Mouse (Mus musculus) embryonic fibroblast, embryonic 13.5 days (primary cell): ENCODE measurements around the gene Gm17416.

ENCODE experiments used
- CTCF ChIP-seq: IDR thresholded peaks from 2 replicates; pipeline ENCODE4 v1.5.1; 2011; ENCODE audit warnings: mild to moderate bottlenecking, control low read depth, low read length, moderate library complexity, borderline replicate concordance; ENCODE audit not compliant: insufficient read depth
- POLR2A ChIP-seq: IDR thresholded peaks from 2 replicates; pipeline ENCODE4 v1.6.1; 2011; ENCODE audit warnings: low read depth, mild to moderate bottlenecking, control low read depth, low read length, moderate library complexity

DNA sequence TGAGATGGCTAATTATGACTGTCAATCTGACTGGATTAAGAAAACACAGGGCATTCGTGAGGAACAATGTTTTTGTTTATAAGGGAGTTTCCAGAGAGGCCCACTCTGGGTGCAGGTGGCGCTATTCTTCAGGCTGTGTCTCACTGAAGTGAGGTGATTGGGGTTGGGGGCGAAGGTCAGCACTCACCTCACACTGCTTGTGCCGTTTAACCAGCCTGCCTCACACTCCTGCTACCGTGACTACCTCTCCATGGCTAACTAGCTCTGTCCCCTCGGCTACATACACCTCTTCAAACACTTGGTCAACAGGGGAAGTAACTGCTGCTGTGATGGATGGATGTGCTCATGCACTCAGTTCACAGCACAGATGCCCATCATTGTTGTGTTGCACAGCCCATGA lies 19.9 kb downstream of the Gm17416 start:
- TF ChIP-seq CTCF (no peak), POLR2A (no peak)
